Mouse (Mus musculus) neural tube, embryonic 15.5 days (tissue): ENCODE measurements around the gene Arhgap22. TPM values are rescaled to one million over a fixed set of nuclear protein-coding genes. Genes with fewer than 3 reads are reported as not detected.

ENCODE experiments used
- ATAC-seq: fragments of 200-750 bp; cut with Nextera tagmentation; 2 replicates; pipeline ENCODE4 v1.8.0; 2017; ENCODE audit warnings: mild to moderate bottlenecking, moderate TSS enrichment, moderate library complexity; ENCODE audit not compliant: low FRiP score
- H3K27ac ChIP-seq: fragments of 300-500 bp; sonication (generic); replicated peaks from 2 replicates; pipeline ENCODE4 v1.5.1; 2015; ENCODE audit warnings: mild to moderate bottlenecking, inconsistent platforms
- H3K27me3 ChIP-seq: fragments of 300-500 bp; sonication (generic); replicated peaks from 2 replicates; pipeline ENCODE4 v1.6.1; 2015; ENCODE audit warnings: inconsistent platforms
- H3K36me3 ChIP-seq: fragments of 300-500 bp; sonication (generic); 2 replicates; pipeline ENCODE4 v1.6.1; 2015; ENCODE audit warnings: inconsistent platforms
- H3K4me1 ChIP-seq: fragments of 300-500 bp; sonication (generic); 2 replicates; pipeline ENCODE4 v1.6.1; 2015; ENCODE audit warnings: inconsistent platforms
- H3K4me2 ChIP-seq: fragments of 300-500 bp; sonication (generic); 2 replicates; pipeline ENCODE4 v1.6.1; 2015; ENCODE audit warnings: inconsistent platforms, mild to moderate bottlenecking, moderate library complexity
- H3K4me3 ChIP-seq: fragments of 300-500 bp; sonication (generic); replicated peaks from 2 replicates; pipeline ENCODE4 v1.5.1; 2015; ENCODE audit warnings: mild to moderate bottlenecking, inconsistent platforms
- H3K9ac ChIP-seq: fragments of 300-500 bp; sonication (generic); replicated peaks from 2 replicates; pipeline ENCODE4 v1.6.1; 2015; ENCODE audit warnings: mild to moderate bottlenecking, inconsistent platforms
- H3K9me3 ChIP-seq: fragments of 300-500 bp; sonication (generic); replicated peaks from 2 replicates; pipeline ENCODE4 v1.6.1; 2016; ENCODE audit warnings: inconsistent platforms
- WGBS: fragments of 180-500 bp; shearing (Covaris S2); methylation state at CpG from one replicate; pipeline ENCODE4 v1.1.7; 2015; ENCODE audit warnings: mixed read lengths; 5-methylcytosine and 5-hydroxymethylcytosine counted together
- polyA plus RNA-seq: library from polyadenylated mRNA; unstranded; fragments of >200 nt; fragmentation: Nextera tagmentation; extraction: Ambion mirVana; gene quantifications from 2 replicates; pipeline ENCODE4 v1.2.1, GENCODE M21; 2015

Arhgap22 gene
- polyA plus RNA-seq, 1 experiment from 2014 or later, result 3.3 TPM

DNA sequence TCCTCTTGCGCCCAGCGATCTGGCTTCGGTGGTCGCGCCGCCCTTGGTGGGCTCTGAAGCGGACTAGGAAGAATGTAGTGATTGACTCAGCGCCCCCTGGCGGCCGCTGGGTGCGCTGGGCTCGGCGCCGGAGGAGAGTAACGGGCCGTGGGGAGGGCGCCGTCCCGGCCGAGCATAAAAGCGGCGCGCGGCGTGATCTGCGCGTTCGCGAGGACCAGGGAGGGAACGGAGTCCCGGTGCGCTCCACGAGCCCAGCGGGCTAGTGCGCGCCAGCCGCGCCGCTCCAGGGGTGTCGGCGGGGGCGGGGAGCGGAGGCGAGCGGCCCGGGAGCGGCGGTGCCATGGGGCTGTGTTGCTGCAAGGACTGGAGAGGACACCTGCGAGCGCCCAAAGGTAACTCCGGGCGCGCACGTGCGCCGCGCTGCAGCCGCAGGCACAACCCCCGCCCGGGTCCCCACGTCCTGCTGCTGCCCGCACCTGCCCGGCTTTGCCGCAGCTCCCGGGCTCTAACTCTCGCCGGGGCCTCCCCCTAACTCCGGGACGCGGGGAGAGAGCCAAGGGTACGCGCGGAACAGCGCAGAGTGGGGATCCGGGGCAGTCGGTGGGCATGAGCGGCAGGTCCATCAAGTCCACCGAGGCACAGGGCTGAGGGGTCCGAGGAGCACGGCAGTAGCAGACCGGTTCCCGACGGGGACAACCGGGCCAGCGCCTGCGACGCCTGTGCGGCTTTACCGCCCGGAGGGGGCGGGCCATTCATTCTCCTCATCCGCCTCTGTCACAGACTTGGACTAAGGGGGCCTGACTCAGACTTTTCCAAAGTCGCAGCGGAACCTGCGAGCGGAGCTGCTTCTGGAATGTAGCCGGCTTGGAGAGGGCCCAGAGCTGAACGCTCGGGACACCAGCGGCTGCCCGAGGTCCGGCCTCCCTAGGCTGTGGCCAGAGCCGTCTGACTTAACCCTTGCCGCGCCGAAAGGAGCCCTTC, 106.0 kb downstream of the Arhgap22 start:
- Histone ChIP-seq H3K27me3 (peaks cover 47% of the 10 kb centered on the region), H3K4me1 (peaks cover 23% of the 10 kb centered on the region), H3K4me3 (peak overlapping the region; percentile 61), H3K4me2 (peak overlapping the region; percentile 99), H3K9ac (peak overlapping the region; percentile 47), H3K36me3 (no peaks in the 10 kb centered on the region), H3K27ac (no peak overlapping the region), H3K9me3 (no peaks in the 10 kb centered on the region)
- ATAC-seq, result peak; percentile 65
- under 1% methylated on average over 99 of the region's 106 CpGs for WGBS

DNA sequence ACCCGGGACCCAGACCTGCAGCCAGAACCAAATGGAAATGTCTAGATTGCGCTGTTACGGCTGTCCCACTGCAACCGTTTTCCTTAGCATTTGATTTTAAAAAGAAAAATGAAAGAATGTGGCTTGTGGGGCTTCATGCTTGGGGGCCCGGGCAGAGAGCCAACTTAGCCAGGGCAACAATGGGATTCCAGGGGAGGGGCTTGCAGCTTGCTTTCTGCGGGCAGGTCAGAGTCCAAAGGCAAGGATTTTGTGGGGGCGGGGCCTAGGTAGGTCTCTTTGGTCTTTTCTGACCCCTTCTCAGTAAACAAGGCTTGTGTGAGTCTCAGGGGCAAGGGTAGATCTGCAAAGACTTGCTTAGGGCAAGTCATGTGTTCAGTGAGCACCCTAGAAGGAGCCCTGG, 107.0 kb downstream of the Arhgap22 start:
- WGBS, result 10% methylated on average over 7 of the region's 7 CpGs
- peak overlapping the region; percentile 99 for H3K4me2 ChIP-seq
- H3K27me3 ChIP-seq, result peaks cover 47% of the 10 kb centered on the region
- H3K9ac ChIP-seq, result no peak overlapping the region
- H3K9me3 ChIP-seq, result no peaks in the 10 kb centered on the region
- ATAC-seq, result no peak
- peaks cover 23% of the 10 kb centered on the region for H3K4me1 ChIP-seq
- H3K36me3 ChIP-seq, result no peaks in the 10 kb centered on the region
- peak overlapping the region; percentile 61; the same call in 1 of the 2 replicates for H3K4me3 ChIP-seq
- no peak overlapping the region for H3K27ac ChIP-seq

DNA sequence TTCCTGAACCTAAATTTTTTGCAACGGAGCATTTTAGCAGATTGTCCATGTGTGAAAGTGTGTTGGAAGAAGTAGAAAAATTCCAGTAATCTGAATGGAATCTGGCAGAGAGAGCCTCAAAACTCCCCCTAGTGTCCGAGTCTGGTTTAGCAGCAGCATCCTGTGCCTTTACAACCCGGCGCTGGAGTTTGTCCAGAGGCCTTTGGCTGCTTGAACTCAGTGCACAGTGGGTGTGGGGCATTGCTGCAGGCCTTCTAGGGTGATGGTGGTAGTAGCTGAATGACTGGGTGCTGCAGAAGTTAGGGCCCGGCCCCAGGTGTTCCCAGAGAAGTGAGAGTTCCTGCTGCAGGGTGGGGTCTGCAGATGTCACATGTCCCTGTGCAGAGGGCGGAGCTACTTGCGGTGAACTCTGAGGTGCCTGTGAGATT, 108.8 kb downstream of the Arhgap22 start:
- 27% methylated on average over 7 of the region's 7 CpGs for whole genome bisulfite sequencing
- H3K9me3 ChIP-seq, result no peaks in the 10 kb centered on the region
- no peak overlapping the region for H3K4me3 ChIP-seq
- no peak overlapping the region for H3K27ac ChIP-seq
- peaks cover 23% of the 10 kb centered on the region for H3K4me1 ChIP-seq
- no peak overlapping the region for H3K9ac ChIP-seq
- no peak overlapping the region for H3K4me2 ChIP-seq
- no peak for ATAC-seq
- peaks cover 45% of the 10 kb centered on the region for H3K27me3 ChIP-seq
- H3K36me3 ChIP-seq, result no peaks in the 10 kb centered on the region

DNA sequence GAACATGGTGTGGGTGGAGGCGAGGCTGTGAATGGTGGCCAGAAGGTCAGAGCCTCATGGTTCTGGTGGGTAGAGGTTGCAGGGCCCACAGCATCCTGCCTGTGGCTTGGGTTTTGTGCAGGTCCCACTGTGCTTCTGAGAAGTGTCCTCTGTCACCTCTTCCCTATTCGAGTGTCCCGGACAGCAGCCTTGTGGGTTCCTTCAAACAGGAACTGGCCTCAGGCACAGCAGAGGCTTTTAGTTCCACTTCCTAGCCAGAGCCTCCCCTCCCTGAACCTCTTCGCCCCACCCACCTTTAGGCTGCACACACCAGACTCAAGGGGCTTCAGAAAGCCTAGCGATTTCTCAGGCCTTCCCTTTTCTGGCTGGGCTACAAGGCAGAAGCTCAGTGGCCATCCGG, 110.7 kb downstream of the Arhgap22 start:
- no peak for ATAC-seq
- Histone ChIP-seq H3K4me1 (peaks cover 26% of the 10 kb centered on the region), H3K9ac (no peak overlapping the region), H3K27me3 (peaks cover 41% of the 10 kb centered on the region), H3K4me2 (no peak overlapping the region), H3K36me3 (no peaks in the 10 kb centered on the region), H3K27ac (no peak overlapping the region), H3K4me3 (no peak overlapping the region), H3K9me3 (no peaks in the 10 kb centered on the region)
- WGBS, result 74% methylated on average over 6 of the region's 6 CpGs

DNA sequence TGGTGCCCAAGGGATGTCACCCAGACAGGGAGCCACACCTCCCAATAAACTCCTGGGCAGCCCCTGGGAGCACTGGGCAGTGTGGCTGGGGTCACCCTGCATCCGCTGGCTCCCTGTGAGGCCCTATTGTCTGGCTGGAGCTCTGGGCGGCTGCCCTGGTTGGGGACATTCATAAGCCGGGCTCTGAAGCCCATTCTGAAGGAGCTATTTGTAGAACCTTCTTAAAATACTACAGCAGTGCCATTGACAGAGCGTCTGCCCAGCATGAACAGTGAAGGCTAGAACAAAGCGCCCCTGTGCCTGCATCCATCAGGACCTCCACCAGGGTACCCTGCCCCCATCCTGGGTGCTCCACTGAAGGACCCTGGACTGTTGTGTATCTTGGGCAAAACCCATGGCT, 114.5 kb downstream of the Arhgap22 start:
- Histone ChIP-seq H3K9me3 (no peaks in the 10 kb centered on the region), H3K9ac (no peak overlapping the region), H3K27ac (no peak overlapping the region), H3K4me3 (no peak overlapping the region), H3K4me1 (peaks cover 7% of the 10 kb centered on the region; the same call in 1 of the 2 replicates), H3K4me2 (no peak overlapping the region), H3K27me3 (peaks cover 13% of the 10 kb centered on the region; the same call in 1 of the 2 replicates), H3K36me3 (no peaks in the 10 kb centered on the region)
- no peak for ATAC-seq
- 34% methylated on average over 5 of the region's 5 CpGs for WGBS

DNA sequence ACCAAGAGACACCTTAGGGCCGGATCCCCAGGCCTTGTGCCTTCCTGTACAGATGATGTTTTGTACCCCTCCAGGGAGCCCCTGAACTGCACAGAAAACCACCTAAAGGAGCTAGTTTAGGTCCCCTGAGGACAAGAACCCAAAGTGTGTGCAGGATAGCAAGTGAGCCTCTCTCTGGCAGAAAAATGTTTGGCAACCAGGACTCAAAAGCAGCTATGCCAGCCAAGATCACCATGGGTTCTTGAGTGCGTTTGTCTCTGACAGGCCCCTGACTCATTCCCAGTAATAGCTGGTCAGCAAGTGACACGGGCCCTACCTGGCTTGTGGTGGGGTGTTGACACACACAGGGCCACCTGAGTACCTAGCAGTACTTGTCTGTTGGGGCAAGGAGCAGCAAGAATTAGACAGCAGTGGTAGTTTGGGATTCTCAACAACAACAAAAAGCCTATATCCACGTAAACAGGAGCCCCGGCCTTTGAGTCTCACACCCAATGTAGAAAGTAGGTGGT, 115.5 kb downstream of the Arhgap22 start:
- H3K4me1 ChIP-seq, result peaks cover 7% of the 10 kb centered on the region; the same call in 1 of the 2 replicates
- ATAC-seq, result no peak
- peaks cover 7% of the 10 kb centered on the region; the same call in 1 of the 2 replicates for H3K27me3 ChIP-seq
- no peak overlapping the region for H3K27ac ChIP-seq
- no peak overlapping the region for H3K9ac ChIP-seq
- H3K36me3 ChIP-seq, result no peaks in the 10 kb centered on the region
- H3K4me2 ChIP-seq, result no peak overlapping the region
- WGBS, result 91% methylated on average over 5 of the region's 5 CpGs
- no peak overlapping the region for H3K4me3 ChIP-seq
- H3K9me3 ChIP-seq, result no peaks in the 10 kb centered on the region

DNA sequence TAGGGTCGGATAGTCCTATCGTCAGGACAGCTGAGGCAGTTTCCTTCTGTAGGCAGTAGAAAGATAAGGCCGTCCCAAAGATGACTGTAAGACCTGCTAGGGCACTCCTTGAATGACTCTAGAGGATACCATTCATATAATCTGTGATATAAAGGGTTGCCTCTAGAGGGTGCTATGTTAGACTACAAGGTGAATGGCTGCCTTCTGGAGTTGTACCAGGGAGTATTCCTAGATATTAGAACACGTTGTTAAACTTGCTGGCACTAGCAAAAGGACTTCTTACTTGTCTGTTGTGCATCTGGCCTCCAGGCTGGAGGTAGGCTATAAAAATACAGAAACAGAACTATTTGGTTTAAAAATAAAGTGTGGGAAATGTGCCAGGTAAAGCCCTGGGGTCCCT, 117.2 kb downstream of the Arhgap22 start:
- 68% methylated on average over 4 of the region's 4 CpGs for WGBS
- Histone ChIP-seq H3K9ac (no peak overlapping the region), H3K4me1 (peaks cover 7% of the 10 kb centered on the region), H3K4me2 (no peak overlapping the region), H3K27ac (no peak overlapping the region), H3K9me3 (no peaks in the 10 kb centered on the region), H3K4me3 (no peak overlapping the region), H3K36me3 (no peaks in the 10 kb centered on the region), H3K27me3 (peaks cover 7% of the 10 kb centered on the region; the same call in 1 of the 2 replicates)
- ATAC-seq, result no peak

DNA sequence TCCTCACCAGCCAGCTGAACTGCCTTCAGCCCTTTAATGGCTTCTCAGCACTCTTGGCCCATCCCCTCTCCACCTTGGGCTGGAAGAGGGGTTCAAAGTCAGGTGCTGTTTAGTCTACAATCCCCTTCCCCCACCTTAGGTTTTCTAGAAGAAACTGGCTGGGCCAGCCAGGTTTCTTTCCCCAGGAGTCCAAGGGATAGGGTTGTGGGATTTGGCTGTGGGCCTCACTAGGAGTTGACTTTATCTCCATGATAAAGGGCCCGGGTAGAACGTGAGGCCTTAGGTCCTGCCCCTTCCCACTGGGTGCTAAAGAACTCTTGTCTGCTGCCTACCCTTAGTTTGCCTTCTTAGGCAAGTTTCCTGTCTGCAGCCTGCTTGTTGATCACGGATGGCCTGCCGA, 117.8 kb downstream of the Arhgap22 start:
- no peak for ATAC-seq
- WGBS, result 51% methylated on average over 4 of the region's 4 CpGs

DNA sequence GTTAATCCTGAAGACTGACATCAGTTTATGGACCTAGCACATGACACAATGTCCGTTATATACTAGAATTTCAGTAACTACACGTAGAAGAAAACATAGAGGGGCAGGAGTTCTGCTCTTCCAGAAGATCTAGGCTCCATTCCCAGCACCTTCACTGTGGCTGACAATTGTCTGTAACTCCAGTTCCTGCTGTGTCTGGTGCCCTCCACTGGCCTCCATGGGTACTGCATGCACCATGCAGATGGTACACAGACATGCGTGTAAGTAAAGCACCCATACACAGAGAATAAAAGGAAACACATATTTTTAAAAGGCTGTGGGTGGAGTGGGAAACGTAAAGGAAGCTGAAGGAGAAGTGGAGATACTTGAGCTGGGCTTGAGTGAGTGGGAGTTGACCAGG, 120.0 kb downstream of the Arhgap22 start:
- H3K9me3 ChIP-seq, result no peaks in the 10 kb centered on the region
- H3K4me1 ChIP-seq, result no peaks in the 10 kb centered on the region; the same call in 1 of the 2 replicates
- H3K36me3 ChIP-seq, result no peaks in the 10 kb centered on the region
- H3K9ac ChIP-seq, result no peak overlapping the region
- H3K4me2 ChIP-seq, result no peak overlapping the region
- H3K27me3 ChIP-seq, result no peaks in the 10 kb centered on the region
- H3K4me3 ChIP-seq, result no peak overlapping the region
- no peak for ATAC-seq
- no peak overlapping the region for H3K27ac ChIP-seq
- 87% methylated on average over 4 of the region's 4 CpGs for WGBS

More for the DNA sequence above, 117.8 kb downstream of the Arhgap22 start:
- Histone ChIP-seq H3K4me1 (peaks cover 7% of the 10 kb centered on the region), H3K36me3 (no peaks in the 10 kb centered on the region), H3K9me3 (no peaks in the 10 kb centered on the region), H3K4me2 (no peak overlapping the region), H3K4me3 (no peak overlapping the region), H3K9ac (no peak overlapping the region), H3K27me3 (peaks cover 4% of the 10 kb centered on the region; the same call in 1 of the 2 replicates), H3K27ac (no peak overlapping the region)

DNA sequence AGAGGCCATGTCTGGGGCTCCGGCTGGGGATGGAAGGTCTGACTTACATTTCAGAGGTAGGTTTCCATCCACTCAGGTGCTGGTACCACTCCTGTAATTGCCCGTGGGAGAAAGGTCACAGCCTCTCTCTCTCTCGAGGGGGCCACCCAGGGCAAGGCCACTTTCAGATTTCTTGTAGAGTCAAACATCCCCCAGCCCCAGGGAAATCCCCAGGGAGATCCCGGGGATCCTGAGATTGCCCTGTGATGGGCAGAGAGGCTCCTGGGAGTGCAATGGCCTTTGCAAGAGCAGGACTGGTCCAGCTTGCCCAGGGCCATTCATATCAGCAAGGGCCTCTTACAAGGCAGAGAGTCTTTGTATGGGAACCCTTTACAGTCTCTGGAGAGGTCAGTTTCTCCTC, 120.6 kb downstream of the Arhgap22 start:
- H3K4me1 ChIP-seq, result no peaks in the 10 kb centered on the region; the same call in 1 of the 2 replicates
- no peaks in the 10 kb centered on the region for H3K36me3 ChIP-seq
- no peak for ATAC-seq
- H3K4me3 ChIP-seq, result no peak overlapping the region
- no peaks in the 10 kb centered on the region for H3K27me3 ChIP-seq
- H3K9me3 ChIP-seq, result no peaks in the 10 kb centered on the region
- no peak overlapping the region for H3K9ac ChIP-seq
- H3K27ac ChIP-seq, result no peak overlapping the region
- 83% methylated on average over 4 of the region's 4 CpGs for WGBS
- H3K4me2 ChIP-seq, result no peak overlapping the region

DNA sequence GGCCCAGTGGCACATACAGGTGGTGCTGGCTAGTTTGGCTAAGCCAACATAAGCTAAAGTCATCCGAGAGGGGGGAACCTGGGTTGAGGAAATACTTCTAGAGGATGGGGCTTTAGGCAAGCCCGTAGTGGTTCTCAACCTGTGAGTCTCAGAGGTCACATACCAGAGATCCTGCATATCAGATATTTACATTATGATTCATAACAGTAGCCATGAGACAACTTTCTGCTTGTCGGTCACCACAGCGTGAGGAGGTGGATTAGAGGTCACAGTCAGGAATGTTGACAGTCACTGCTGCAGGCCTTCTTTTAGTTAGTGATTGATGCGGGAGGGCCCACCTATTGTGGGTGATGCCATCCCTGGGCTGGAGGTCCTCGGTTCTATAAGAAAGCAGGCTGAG, 121.9 kb downstream of the Arhgap22 start:
- Histone ChIP-seq H3K9me3 (no peaks in the 10 kb centered on the region), H3K4me1 (no peaks in the 10 kb centered on the region; the same call in 1 of the 2 replicates), H3K4me2 (no peak overlapping the region), H3K27me3 (no peaks in the 10 kb centered on the region), H3K36me3 (no peaks in the 10 kb centered on the region), H3K27ac (no peak overlapping the region), H3K9ac (no peak overlapping the region), H3K4me3 (no peak overlapping the region)
- ATAC-seq, result no peak
- WGBS, result 79% methylated on average over 6 of the region's 6 CpGs

DNA sequence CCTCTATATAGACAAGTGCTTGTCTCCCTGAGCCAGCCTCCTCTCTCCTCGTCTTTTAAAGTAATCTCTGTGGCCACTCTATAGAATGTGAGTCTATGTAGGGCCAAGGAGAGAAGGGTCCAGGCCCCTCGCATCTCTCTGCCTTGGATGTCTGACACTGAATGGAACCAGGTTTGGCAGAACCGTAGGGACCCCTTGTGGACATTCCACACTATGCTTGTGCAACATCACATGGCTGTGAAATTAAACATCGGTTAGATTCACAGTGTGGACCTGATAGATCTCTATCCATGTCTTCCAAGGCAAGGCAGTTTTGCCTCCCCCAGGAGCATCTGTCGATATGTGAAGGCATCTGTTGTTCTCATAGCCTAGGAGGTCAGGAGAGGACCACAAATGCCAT, 124.9 kb downstream of the Arhgap22 start:
- H3K36me3 ChIP-seq, result no peaks in the 10 kb centered on the region
- no peak for ATAC-seq
- H3K27ac ChIP-seq, result no peak overlapping the region
- H3K4me1 ChIP-seq, result no peaks in the 10 kb centered on the region; the same call in 1 of the 2 replicates
- no peaks in the 10 kb centered on the region for H3K9me3 ChIP-seq
- no peak overlapping the region for H3K4me2 ChIP-seq
- H3K27me3 ChIP-seq, result no peaks in the 10 kb centered on the region
- no peak overlapping the region for H3K4me3 ChIP-seq
- H3K9ac ChIP-seq, result no peak overlapping the region
- WGBS, result 79% methylated on average over 5 of the region's 5 CpGs
